Mouse (Mus musculus) ES-E14 (cell line): ENCODE data around the gene Dse. TPM values are rescaled to one million over a fixed set of nuclear protein-coding genes. Genes with fewer than 3 reads are reported as not detected.

Source experiments
- DNase-seq: peaks from one replicate; pipeline ENCODE4 v3.0.0-alpha.2; 2013; ENCODE audit warnings: low read depth, low spot score
- H3K27ac ChIP-seq: 2 replicates; pipeline ENCODE4 v1.5.1; 2012; ENCODE audit warnings: low read depth, mild to moderate bottlenecking, low read length, moderate library complexity, mixed read lengths; ENCODE audit not compliant: poor library complexity, insufficient read depth, severe bottlenecking
- H3K36me3 ChIP-seq: 2 replicates; pipeline ENCODE4 v1.6.1; 2012; ENCODE audit warnings: mild to moderate bottlenecking, low read length, moderate library complexity, mixed read lengths; ENCODE audit not compliant: control insufficient read depth, poor library complexity, insufficient read depth, severe bottlenecking
- H3K4me1 ChIP-seq, 2 experiments: fragments of 150-350 bp in 1 of 2; sonication (generic) in 1 of 2; 2 replicates each; pipeline ENCODE4 v1.6.1; 2012; ENCODE audit warnings: low read length in 2 of 2, mild to moderate bottlenecking in 1 of 2, mixed read lengths in 1 of 2; ENCODE audit not compliant: control insufficient read depth in 2 of 2, insufficient read depth in 2 of 2, poor library complexity in 1 of 2
- H3K4me3 ChIP-seq, 2 experiments: fragments of 150-350 bp in 1 of 2; sonication (generic) in 1 of 2; 2 replicates each; pipeline ENCODE4 v1.5.1; 2012; ENCODE audit warnings: low read length in 2 of 2, low read depth in 1 of 2, mild to moderate bottlenecking in 1 of 2, mixed read lengths in 1 of 2; ENCODE audit not compliant: insufficient read depth in 1 of 2, poor library complexity in 1 of 2, severe bottlenecking in 1 of 2
- H3K9ac ChIP-seq: 2 replicates; pipeline ENCODE4 v1.6.1; 2012; ENCODE audit warnings: low read depth, mild to moderate bottlenecking, low read length, mixed read lengths; ENCODE audit not compliant: poor library complexity, insufficient read depth, severe bottlenecking
- H3K9me3 ChIP-seq: fragments of 150-350 bp; sonication (generic); 2 replicates; pipeline ENCODE4 v1.6.1; 2012; ENCODE audit warnings: low read depth, mild to moderate bottlenecking, low read length; ENCODE audit not compliant: control insufficient read depth, insufficient read depth
- CHD2 ChIP-seq: IDR thresholded peaks from 2 replicates; pipeline ENCODE4 v1.6.1; 2014; ENCODE audit warnings: mild to moderate bottlenecking, low read depth, low read length, inconsistent platforms
- HCFC1 ChIP-seq: IDR thresholded peaks from 2 replicates; pipeline ENCODE4 v1.6.1; 2012; ENCODE audit warnings: low read length, inconsistent platforms, borderline replicate concordance; ENCODE audit not compliant: insufficient read depth
- MAFK ChIP-seq: IDR thresholded peaks from 2 replicates; pipeline ENCODE4 v1.6.1; 2014; ENCODE audit warnings: mild to moderate bottlenecking, low read depth, low read length, inconsistent platforms; ENCODE audit not compliant: insufficient read depth
- ZC3H11A ChIP-seq: IDR thresholded peaks from 2 replicates; pipeline ENCODE4 v1.6.1; 2012; ENCODE audit warnings: low read depth, mild to moderate bottlenecking, inconsistent platforms, low read length, borderline replicate concordance
- ZNF384 ChIP-seq: IDR thresholded peaks from 2 replicates; pipeline ENCODE4 v1.6.1; 2012; ENCODE audit warnings: low read depth, low read length, inconsistent platforms
- in situ Hi-C, 2 experiments: fragments of 600-800 bp; cut with MboI; formaldehyde crosslinking; loops; one replicate each; pipeline ENCODE4 v1.15.1; 2025; ENCODE audit warnings: low sequenced_read_pairs in 2 of 2, inconsistent platforms in 1 of 2; ENCODE audit not compliant: unreplicated experiment in 2 of 2
- total RNA-seq: library from RNA; depleted of rRNA; stranded (reverse); fragments of 300-350 nt; gene quantifications from 2 replicates; pipeline ENCODE4 v1.2.3, GENCODE M21; 2012

The Dse gene
- total RNA-seq, 1 experiment: 118 TPM

- H3K9me3 ChIP-seq: no peaks in the 10 kb centered on the region
- in situ Hi-C loops: no loop called here
- DNase-seq: no peak
- no peak overlapping the region for H3K27ac ChIP-seq
- H3K36me3 ChIP-seq: peaks cover 18% of the 10 kb centered on the region
- no peaks in the 10 kb centered on the region for H3K4me1 ChIP-seq
- H3K9ac ChIP-seq: no peak overlapping the region
- H3K4me3 ChIP-seq: no peak overlapping the region
- TF ChIP-seq ZNF384: no peak
Observed at GRCm38 (mm10) chr10:34151827-34152226, 55.7 kb downstream of the Dse start.

- Histone ChIP-seq H3K4me3 (no peak overlapping the region), H3K9me3 (no peaks in the 10 kb centered on the region), H3K4me1 (no peaks in the 10 kb centered on the region), H3K36me3 (peaks cover 15% of the 10 kb centered on the region), H3K9ac (no peak overlapping the region), H3K27ac (no peak overlapping the region)
- TF ChIP-seq ZC3H11A: no peak
- no peak for TF ChIP-seq HCFC1
- no peak for TF ChIP-seq MAFK
- no peak for TF ChIP-seq CHD2
- TF ChIP-seq ZNF384: no peak
- in situ Hi-C loops: no loop called here
- DNase-seq: no peak
Observed at GRCm38 (mm10) chr10:34150454-34150853, 57.1 kb downstream of the Dse start.

GRCm38 (mm10) chr10:34149772-34150171 is 57.7 kb downstream of the Dse start:
- H3K9me3 ChIP-seq: no peaks in the 10 kb centered on the region
- no peak overlapping the region for H3K9ac ChIP-seq
- DNase-seq: no peak
- H3K4me3 ChIP-seq: no peak overlapping the region
- H3K27ac ChIP-seq: no peak overlapping the region
- no peak for TF ChIP-seq MAFK
- no peak for TF ChIP-seq CHD2
- TF ChIP-seq ZNF384: no peak
- H3K4me1 ChIP-seq: no peaks in the 10 kb centered on the region
- in situ Hi-C loops: no loop called here
- peaks cover 15% of the 10 kb centered on the region for H3K36me3 ChIP-seq

GRCm38 (mm10) chr10:34141693-34142092 is 65.8 kb downstream of the Dse start:
- Histone ChIP-seq H3K27ac (no peak overlapping the region), H3K4me3 (no peak overlapping the region), H3K4me1 (peaks cover 2 to 4% of the 10 kb centered on the region in 2 experiments; a peak in 3 of 4 replicates), H3K36me3 (no peaks in the 10 kb centered on the region), H3K9ac (no peak overlapping the region), H3K9me3 (no peaks in the 10 kb centered on the region)
- in situ Hi-C loops: no loop called here
- TF ChIP-seq ZC3H11A (no peak), ZNF384 (no peak), CHD2 (no peak), MAFK (no peak), HCFC1 (no peak)
- no peak for DNase-seq

GRCm38 (mm10) chr10:34139768-34140167 is 67.7 kb downstream of the Dse start:
- H3K27ac ChIP-seq: no peak overlapping the region
- TF ChIP-seq ZC3H11A (no peak), MAFK (no peak), HCFC1 (no peak), ZNF384 (no peak), CHD2 (no peak)
- H3K4me1 ChIP-seq: peaks cover 2 to 4% of the 10 kb centered on the region in 2 experiments; a peak in 3 of 4 replicates
- DNase-seq: no peak
- no peak overlapping the region for H3K9ac ChIP-seq
- H3K9me3 ChIP-seq: no peaks in the 10 kb centered on the region
- in situ Hi-C loops: no loop called here
- H3K36me3 ChIP-seq: no peaks in the 10 kb centered on the region
- no peak overlapping the region for H3K4me3 ChIP-seq
